Mouse (Mus musculus) heart, embryonic 12.5 days (tissue): Measurements from ENCODE around the gene Eri3. TPM values are rescaled to one million over a fixed set of nuclear protein-coding genes. Genes with fewer than 3 reads are reported as not detected.
A peak's percentile ranks its signal among the peaks of the same experiment; 100 is the strongest.

Source experiments
- ATAC-seq: fragments of 200-750 bp; cut with Nextera tagmentation; 2 replicates; pipeline ENCODE4 v1.8.0; 2017; ENCODE audit warnings: moderate TSS enrichment, moderate library complexity; ENCODE audit not compliant: insufficient number of reproducible peaks, low FRiP score
- H3K27ac ChIP-seq: fragments of 300-500 bp; sonication (generic); 2 replicates; pipeline ENCODE4 v1.5.1; 2016; ENCODE audit warnings: mild to moderate bottlenecking, moderate library complexity; ENCODE audit not compliant: poor library complexity, severe bottlenecking
- H3K27me3 ChIP-seq: fragments of 300-500 bp; sonication (generic); replicated peaks from 2 replicates; pipeline ENCODE4 v1.6.1; 2016; ENCODE audit warnings: mild to moderate bottlenecking, moderate library complexity
- H3K36me3 ChIP-seq: fragments of 300-500 bp; sonication (generic); 2 replicates; pipeline ENCODE4 v1.6.1; 2016; ENCODE audit warnings: mild to moderate bottlenecking, moderate library complexity
- H3K4me1 ChIP-seq: fragments of 300-500 bp; sonication (generic); replicated peaks from 2 replicates; pipeline ENCODE4 v1.6.1; 2016; ENCODE audit warnings: mild to moderate bottlenecking
- H3K4me2 ChIP-seq: fragments of 300-500 bp; sonication (generic); 2 replicates; pipeline ENCODE4 v1.6.1; 2016; ENCODE audit warnings: mild to moderate bottlenecking, moderate library complexity
- H3K4me3 ChIP-seq: fragments of 300-500 bp; sonication (generic); 2 replicates; pipeline ENCODE4 v1.5.1; 2016; ENCODE audit warnings: mild to moderate bottlenecking
- H3K9ac ChIP-seq: fragments of 300-500 bp; sonication (generic); 2 replicates; pipeline ENCODE4 v1.6.1; 2016; ENCODE audit warnings: mild to moderate bottlenecking, moderate library complexity
- H3K9me3 ChIP-seq: fragments of 300-500 bp; sonication (generic); replicated peaks from 2 replicates; pipeline ENCODE4 v1.6.1; 2016; ENCODE audit warnings: mild to moderate bottlenecking, moderate library complexity
- WGBS: fragments of 180-500 bp; shearing (Covaris S2); methylation state at CpG from one replicate; pipeline ENCODE4 v1.1.7; 2016; 5-methylcytosine and 5-hydroxymethylcytosine counted together
- polyA plus RNA-seq: library from polyadenylated mRNA; unstranded; fragments of >200 nt; fragmentation: Nextera tagmentation; extraction: Ambion mirVana; gene quantifications from 2 replicates; pipeline ENCODE4 v1.2.1, GENCODE M21; 2016

Gene Eri3
- polyA plus RNA-seq, 1 experiment from 2014 or later = 119 TPM

- Histone ChIP-seq H3K4me3 (no peak overlapping the region), H3K4me1 (peaks cover 24% of the 10 kb centered on the region), H3K36me3 (peaks cover 39% of the 10 kb centered on the region), H3K27ac (no peak overlapping the region), H3K27me3 (no peaks in the 10 kb centered on the region), H3K9ac (no peak overlapping the region), H3K4me2 (no peak overlapping the region), H3K9me3 (no peaks in the 10 kb centered on the region)
- ATAC-seq = no peak
- WGBS = 88% methylated on average over 9 of the region's 9 CpGs
These were observed 31.5 kb downstream of the Eri3 start for GRCm38 (mm10) chr4:117581626-117582025.

- WGBS = 58% methylated on average over 2 of the region's 2 CpGs
- peaks cover 61% of the 10 kb centered on the region for H3K36me3 ChIP-seq
These were observed 35.8 kb downstream of the Eri3 start for GRCm38 (mm10) chr4:117585995-117586394.

GRCm38 (mm10) chr4:117587447-117587846 lies 37.3 kb downstream of the Eri3 start:
- 38% methylated on average over 4 of the region's 4 CpGs for WGBS
- ATAC-seq = no peak
- Histone ChIP-seq H3K27me3 (no peaks in the 10 kb centered on the region), H3K4me2 (no peak overlapping the region), H3K9ac (no peak overlapping the region), H3K4me1 (peaks cover 39% of the 10 kb centered on the region), H3K36me3 (peaks cover 54% of the 10 kb centered on the region), H3K27ac (no peak overlapping the region), H3K4me3 (no peak overlapping the region), H3K9me3 (no peaks in the 10 kb centered on the region)

More at GRCm38 (mm10) chr4:117585995-117586394, 35.8 kb downstream of the Eri3 start:
- no peak overlapping the region for H3K27ac ChIP-seq
- no peak overlapping the region for H3K9ac ChIP-seq
- H3K4me1 ChIP-seq = peaks cover 32% of the 10 kb centered on the region
- no peaks in the 10 kb centered on the region for H3K9me3 ChIP-seq
- no peak overlapping the region for H3K4me3 ChIP-seq
- no peak overlapping the region for H3K4me2 ChIP-seq
- H3K27me3 ChIP-seq = no peaks in the 10 kb centered on the region
- no peak for ATAC-seq

- ATAC-seq = no peak
- Histone ChIP-seq H3K27me3 (no peaks in the 10 kb centered on the region), H3K36me3 (peaks cover 53% of the 10 kb centered on the region), H3K9me3 (no peaks in the 10 kb centered on the region), H3K4me2 (no peak overlapping the region), H3K4me3 (no peak overlapping the region), H3K9ac (no peak overlapping the region), H3K4me1 (peaks cover 46% of the 10 kb centered on the region), H3K27ac (no peak overlapping the region)
- 63% methylated on average over 8 of the region's 8 CpGs for WGBS
These were observed 39.0 kb downstream of the Eri3 start for GRCm38 (mm10) chr4:117589081-117589660.

- 73% methylated on average over 2 of the region's 2 CpGs for WGBS
- no peak for ATAC-seq
- Histone ChIP-seq H3K4me1 (peaks cover 44% of the 10 kb centered on the region), H3K4me2 (no peak overlapping the region), H3K27me3 (no peaks in the 10 kb centered on the region), H3K36me3 (peaks cover 55% of the 10 kb centered on the region), H3K27ac (no peak overlapping the region), H3K9ac (no peak overlapping the region), H3K4me3 (no peak overlapping the region), H3K9me3 (no peaks in the 10 kb centered on the region)
These were observed 40.6 kb downstream of the Eri3 start for GRCm38 (mm10) chr4:117590781-117591180.

DNA sequence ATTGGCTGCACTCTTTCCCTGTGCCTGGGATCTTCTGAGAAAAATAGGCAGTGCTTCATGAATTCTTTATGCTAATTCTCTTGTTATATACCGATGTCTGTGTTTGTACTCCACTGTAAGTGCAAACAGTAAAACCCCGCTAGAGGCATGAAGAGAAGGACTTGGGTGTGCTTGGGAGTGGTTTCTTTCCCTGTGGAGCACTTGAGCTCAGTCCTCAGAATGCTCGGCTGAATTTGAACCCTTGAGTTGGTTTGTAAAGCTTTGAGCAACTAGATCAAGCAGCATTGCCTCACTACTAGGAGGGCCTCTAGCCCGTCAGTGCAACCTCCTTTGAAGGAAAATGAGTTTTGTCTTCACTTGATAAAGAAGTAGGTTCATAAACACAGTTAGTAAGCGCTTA lies 42.0 kb downstream of the Eri3 start:
- H3K9me3 ChIP-seq = no peaks in the 10 kb centered on the region
- H3K4me3 ChIP-seq = no peak overlapping the region
- peaks cover 59% of the 10 kb centered on the region for H3K36me3 ChIP-seq
- no peak overlapping the region for H3K4me2 ChIP-seq
- H3K4me1 ChIP-seq = peaks cover 38% of the 10 kb centered on the region
- no peak for ATAC-seq
- no peaks in the 10 kb centered on the region for H3K27me3 ChIP-seq
- no peak overlapping the region for H3K9ac ChIP-seq
- 88% methylated on average over 5 of the region's 5 CpGs for WGBS
- no peak overlapping the region for H3K27ac ChIP-seq

- Histone ChIP-seq H3K9ac (no peak overlapping the region), H3K4me1 (peaks cover 20% of the 10 kb centered on the region), H3K27ac (no peak overlapping the region), H3K27me3 (no peaks in the 10 kb centered on the region), H3K36me3 (peaks cover 65% of the 10 kb centered on the region), H3K4me2 (no peak overlapping the region), H3K4me3 (no peak overlapping the region), H3K9me3 (no peaks in the 10 kb centered on the region)
- no peak for ATAC-seq
- WGBS = 85% methylated on average over 10 of the region's 10 CpGs
These were observed 45.1 kb downstream of the Eri3 start for GRCm38 (mm10) chr4:117595293-117595692.

DNA sequence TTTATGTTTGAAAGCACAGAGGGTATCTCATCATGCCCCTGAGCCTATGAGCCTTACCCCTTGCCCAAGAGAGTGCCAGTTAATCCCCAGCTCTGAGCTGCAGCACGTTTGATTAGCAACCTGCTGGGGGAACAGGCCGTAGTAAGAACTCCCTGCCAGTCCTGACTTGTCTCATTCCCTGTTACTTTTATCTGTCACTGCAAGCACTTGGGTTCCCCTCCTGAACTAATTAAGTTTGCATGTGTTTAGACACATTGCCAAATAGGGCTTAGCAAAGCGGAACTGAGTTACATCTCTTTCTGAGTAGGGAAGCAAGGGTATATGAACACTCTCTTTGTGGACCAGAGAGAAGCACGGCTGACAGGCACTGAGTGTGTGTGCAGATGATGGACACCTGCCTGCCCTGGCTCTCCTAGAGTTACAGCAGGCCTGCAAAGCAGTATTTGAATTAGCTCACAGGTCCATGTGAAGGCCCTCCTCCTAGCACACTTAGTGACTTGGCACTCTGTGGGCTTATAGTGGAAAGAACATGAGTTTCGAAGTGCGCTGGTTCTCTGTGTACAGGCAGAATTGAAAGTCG lies 49.9 kb downstream of the Eri3 start:
- Histone ChIP-seq H3K4me3 (no peak overlapping the region), H3K36me3 (peaks cover 46% of the 10 kb centered on the region), H3K9ac (no peak overlapping the region), H3K4me2 (no peak overlapping the region), H3K27ac (no peak overlapping the region), H3K9me3 (no peaks in the 10 kb centered on the region), H3K27me3 (no peaks in the 10 kb centered on the region), H3K4me1 (peaks cover 24% of the 10 kb centered on the region)
- 69% methylated on average over 7 of the region's 7 CpGs for WGBS
- ATAC-seq = no peak

GRCm38 (mm10) chr4:117601338-117601776 lies 51.2 kb downstream of the Eri3 start:
- 57% methylated on average over 5 of the region's 5 CpGs for WGBS
- Histone ChIP-seq H3K4me1 (peaks cover 36% of the 10 kb centered on the region), H3K9me3 (no peaks in the 10 kb centered on the region), H3K27me3 (no peaks in the 10 kb centered on the region), H3K27ac (no peak overlapping the region), H3K4me2 (no peak overlapping the region), H3K36me3 (peaks cover 38% of the 10 kb centered on the region), H3K4me3 (no peak overlapping the region), H3K9ac (no peak overlapping the region)
- no peak for ATAC-seq

- Histone ChIP-seq H3K4me3 (no peak overlapping the region), H3K4me2 (no peak overlapping the region), H3K27ac (no peak overlapping the region), H3K36me3 (peaks cover 20% of the 10 kb centered on the region), H3K9me3 (no peaks in the 10 kb centered on the region), H3K27me3 (no peaks in the 10 kb centered on the region), H3K4me1 (peaks cover 68% of the 10 kb centered on the region), H3K9ac (peak overlapping the region; percentile 47; the same call in 1 of the 2 replicates)
- no peak for ATAC-seq
- 57% methylated on average over 16 of the region's 16 CpGs for WGBS
These were observed 55.2 kb downstream of the Eri3 start for GRCm38 (mm10) chr4:117605099-117605953.

DNA sequence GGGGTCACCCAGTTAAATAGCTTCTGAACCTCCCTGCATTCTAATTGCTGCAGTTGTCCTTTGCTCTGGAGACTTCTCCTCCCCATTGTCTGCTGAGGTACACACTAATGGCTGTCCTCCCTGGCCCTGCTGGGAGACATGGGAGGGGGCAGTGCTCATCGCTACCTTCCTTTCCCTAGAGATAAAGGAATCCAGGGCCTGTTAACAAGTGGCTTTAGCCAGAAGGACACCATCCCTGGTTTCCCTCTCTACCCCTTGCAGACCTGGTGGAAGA lies 55.7 kb downstream of the Eri3 start:
- no peak for ATAC-seq
- Histone ChIP-seq H3K9ac (no peak overlapping the region), H3K27me3 (no peaks in the 10 kb centered on the region), H3K4me3 (no peak overlapping the region), H3K36me3 (peaks cover 20% of the 10 kb centered on the region), H3K27ac (no peak overlapping the region), H3K9me3 (no peaks in the 10 kb centered on the region), H3K4me2 (no peak overlapping the region), H3K4me1 (peaks cover 70% of the 10 kb centered on the region)
- 50% methylated on average over 1 of the region's 1 CpGs for WGBS
